Mouse (Mus musculus) hindbrain, postnatal 0 days (tissue): Measurements from ENCODE around the gene Med1. TPM values are rescaled to one million over a fixed set of nuclear protein-coding genes. Genes with fewer than 3 reads are reported as not detected.

Source experiments
- ATAC-seq: fragments of 200-750 bp; cut with Nextera tagmentation; 2 replicates; pipeline ENCODE4 v1.8.0; 2017; ENCODE audit warnings: mild to moderate bottlenecking, moderate TSS enrichment, moderate library complexity
- DNase-seq: peaks from one replicate; pipeline ENCODE4 v3.0.0-alpha.2; 2015; ENCODE audit warnings: low spot score
- H3K27ac ChIP-seq: fragments of 300-500 bp; sonication (generic); 2 replicates; pipeline ENCODE4 v1.5.1; 2014; ENCODE audit warnings: mild to moderate bottlenecking
- H3K27me3 ChIP-seq: fragments of 300-500 bp; sonication (generic); 2 replicates; pipeline ENCODE4 v1.6.1; 2014; ENCODE audit warnings: low read length, mixed read lengths; ENCODE audit not compliant: insufficient read depth
- H3K36me3 ChIP-seq: fragments of 300-500 bp; sonication (generic); 2 replicates; pipeline ENCODE4 v1.6.1; 2014; ENCODE audit warnings: low read length, mixed read lengths; ENCODE audit not compliant: insufficient read depth
- H3K4me1 ChIP-seq: fragments of 300-500 bp; sonication (generic); 2 replicates; pipeline ENCODE4 v1.6.1; 2014; ENCODE audit warnings: antibody characterized with exemption, low read length, mixed read lengths; ENCODE audit not compliant: insufficient read depth
- H3K4me2 ChIP-seq: fragments of 300-500 bp; sonication (generic); 2 replicates; pipeline ENCODE4 v1.6.1; 2014; ENCODE audit warnings: low read depth, mild to moderate bottlenecking, low read length, moderate library complexity, mixed read lengths
- H3K4me3 ChIP-seq: fragments of 300-500 bp; sonication (generic); 2 replicates; pipeline ENCODE4 v1.5.1; 2014; ENCODE audit warnings: low read length
- H3K9ac ChIP-seq: fragments of 300-500 bp; sonication (generic); replicated peaks from 2 replicates; pipeline ENCODE4 v1.6.1; 2014; ENCODE audit warnings: mild to moderate bottlenecking, low read length, moderate library complexity, mixed read lengths
- H3K9me3 ChIP-seq: fragments of 300-500 bp; sonication (generic); 2 replicates; pipeline ENCODE4 v1.6.1; 2016; ENCODE audit warnings: low read length, mixed read lengths
- CTCF ChIP-seq: IDR thresholded peaks from 2 replicates; pipeline ENCODE4 v1.5.1; 2016; ENCODE audit warnings: antibody characterized with exemption, control low read depth, low read depth
- WGBS: fragments of 180-500 bp; shearing (Covaris S2); extraction: QIAGEN DNeasy Blood & Tissue Kit; methylation state at CpG from one replicate; pipeline ENCODE4 v1.1.7; 2014; 5-methylcytosine and 5-hydroxymethylcytosine counted together
- microRNA-seq, 2 experiments: library from miRNA; unstranded; fragments of <30 nt; microRNA quantifications; one replicate each; pipeline ENCODE4; 2016
- polyA plus RNA-seq: library from polyadenylated mRNA; unstranded; fragments of >200 nt; fragmentation: Nextera tagmentation; extraction: Ambion mirVana; gene quantifications from 2 replicates; pipeline ENCODE4 v1.2.1, GENCODE M21; 2015
- total RNA-seq: library from RNA; depleted of rRNA; stranded (reverse); fragments of >200 nt; gene quantifications from 2 replicates; pipeline ENCODE4 v1.2.3, GENCODE M21; 2014; rRNA removed

Gene Med1
- total and polyA plus RNA-seq, 2 experiments from 2014 or later: 32.7 to 48.9 TPM

DNA sequence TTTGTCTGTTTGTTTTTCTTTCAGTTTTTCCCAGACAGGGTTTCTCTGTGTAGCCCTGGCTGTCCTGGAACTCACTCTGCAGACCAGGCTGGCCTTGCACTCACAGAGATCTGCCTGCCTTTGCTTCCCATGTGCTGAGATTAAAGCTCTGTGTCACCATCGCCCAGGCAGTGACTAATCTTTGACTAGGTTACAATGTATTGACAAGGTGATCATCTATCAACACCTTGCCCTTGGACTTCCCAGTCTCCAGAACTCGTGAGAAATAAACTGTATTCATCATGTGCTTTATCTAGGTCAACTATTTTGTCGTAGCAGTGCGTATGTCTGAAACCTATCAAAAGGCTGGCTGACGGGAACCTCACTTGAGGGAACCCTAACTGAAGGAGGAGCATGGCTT lies 69.7 kb downstream of the Med1 start:
- no peak overlapping the region for H3K9ac ChIP-seq
- TF ChIP-seq CTCF: no peak
- ATAC-seq (no peak), DNase-seq (no peak)
- H3K4me2 ChIP-seq: no peak overlapping the region
- H3K9me3 ChIP-seq: no peaks in the 10 kb centered on the region
- H3K27ac ChIP-seq: no peak overlapping the region
- no peaks in the 10 kb centered on the region for H3K27me3 ChIP-seq
- 92% methylated on average over 5 of the region's 5 CpGs for whole genome bisulfite sequencing
- H3K4me1 ChIP-seq: no peaks in the 10 kb centered on the region
- no peaks in the 10 kb centered on the region; the same call in 1 of the 2 replicates for H3K36me3 ChIP-seq
- no peak overlapping the region for H3K4me3 ChIP-seq

DNA sequence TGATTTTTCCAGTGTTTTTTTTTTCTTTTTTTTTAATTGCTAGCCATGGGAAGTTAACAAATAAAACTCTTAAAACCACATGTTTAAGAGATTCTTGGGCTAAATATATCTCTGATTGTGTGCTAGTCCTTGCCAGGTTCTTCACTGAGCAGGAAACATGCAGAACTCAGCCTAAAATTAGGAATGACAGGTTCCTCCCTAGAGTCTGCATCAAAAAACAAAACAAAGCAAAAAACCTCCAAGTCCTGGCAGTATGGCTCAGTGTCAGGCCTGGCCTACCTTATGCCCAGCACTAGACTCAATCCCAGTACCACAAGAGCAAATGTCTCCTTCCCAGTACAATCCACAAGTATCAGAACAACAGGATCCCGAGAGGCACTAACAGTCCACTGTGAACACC lies 78.7 kb downstream of the Med1 start:
- Histone ChIP-seq H3K4me2 (no peak overlapping the region), H3K36me3 (peaks cover 34% of the 10 kb centered on the region), H3K4me3 (no peak overlapping the region), H3K9ac (no peak overlapping the region), H3K27ac (no peak overlapping the region), H3K4me1 (no peaks in the 10 kb centered on the region), H3K27me3 (no peaks in the 10 kb centered on the region), H3K9me3 (no peaks in the 10 kb centered on the region)
- DNase-seq: no peak
- no peak for ATAC-seq
- WGBS: 88% methylated on average over 1 of the region's 1 CpGs
- no peak for TF ChIP-seq CTCF

DNA sequence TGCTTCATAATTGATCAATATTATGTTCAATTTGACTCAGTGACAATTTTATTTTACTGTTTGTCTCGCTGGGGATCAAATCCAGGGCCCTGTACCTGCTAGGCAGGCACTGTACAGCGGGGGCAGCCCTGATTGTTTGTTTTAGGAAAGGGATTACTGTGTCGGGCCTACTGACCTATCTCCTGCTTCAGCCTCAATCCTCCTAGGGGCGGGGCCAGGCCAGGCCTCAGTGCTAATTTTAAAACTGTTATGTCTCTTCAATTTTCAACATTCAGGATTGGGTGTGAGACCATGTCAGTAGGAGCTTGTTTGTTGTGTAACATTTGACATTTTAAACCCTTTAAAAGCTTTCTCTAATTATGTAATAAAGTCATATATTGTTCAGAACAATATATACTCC lies 79.6 kb downstream of the Med1 start:
- peaks cover 42% of the 10 kb centered on the region for H3K36me3 ChIP-seq
- no peak overlapping the region for H3K27ac ChIP-seq
- no peaks in the 10 kb centered on the region for H3K4me1 ChIP-seq
- DNase-seq (no peak), ATAC-seq (no peak)
- H3K27me3 ChIP-seq: no peaks in the 10 kb centered on the region
- H3K4me3 ChIP-seq: no peak overlapping the region
- no peak overlapping the region for H3K9ac ChIP-seq
- H3K4me2 ChIP-seq: no peak overlapping the region
- TF ChIP-seq CTCF: no peak
- H3K9me3 ChIP-seq: no peaks in the 10 kb centered on the region
- WGBS: 79% methylated on average over 4 of the region's 4 CpGs

DNA sequence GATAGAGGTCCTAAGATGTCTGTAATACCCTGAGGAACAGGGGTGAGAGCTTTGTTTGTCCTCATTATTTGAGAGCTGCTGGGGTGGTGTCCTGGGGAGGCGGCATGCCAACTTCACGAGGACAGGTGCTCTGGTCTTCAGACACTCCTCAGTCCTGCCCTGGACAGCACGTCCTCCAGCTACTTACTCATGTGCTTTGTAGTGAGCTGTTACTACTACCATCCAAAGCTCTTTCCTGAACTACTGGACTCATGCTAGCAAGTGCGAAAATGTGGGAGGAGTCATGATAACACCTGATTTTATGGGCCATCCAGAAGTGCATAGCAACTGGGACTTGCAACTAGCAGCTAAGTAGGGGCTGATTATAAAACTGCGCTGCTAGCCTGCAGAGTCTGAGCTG lies 83.4 kb downstream of the Med1 start:
- DNase-seq: no peak
- no peak overlapping the region for H3K4me2 ChIP-seq
- no peaks in the 10 kb centered on the region for H3K9me3 ChIP-seq
- TF ChIP-seq CTCF: no peak
- H3K27me3 ChIP-seq: no peaks in the 10 kb centered on the region
- no peak overlapping the region for H3K27ac ChIP-seq
- 91% methylated on average over 5 of the region's 5 CpGs for WGBS
- H3K4me3 ChIP-seq: no peak overlapping the region
- no peak for ATAC-seq
- peaks cover 59% of the 10 kb centered on the region for H3K36me3 ChIP-seq
- no peaks in the 10 kb centered on the region for H3K4me1 ChIP-seq
- H3K9ac ChIP-seq: no peak overlapping the region

Small RNAs within 50 kb of the gene (microRNA-seq; reads per million reads assigned to microRNA genes)
- 0 reads per million in 2 experiments for gene Gm27399

Other genes with a start within 250 kb of the Med1 start
- gene Plxdc1, start 206.8 kb downstream of the Med1 start, total RNA-seq: 1.5 and 3.8 TPM in 2 replicates
- 4.2 and 4.6 TPM in 2 replicates for gene Plxdc1, start 206.8 kb downstream of the Med1 start, polyA plus RNA-seq
- gene Arl5c, start 197.1 kb downstream of the Med1 start, total RNA-seq: 2.0 and 2.6 TPM in 2 replicates
- 3.6 and 4.8 TPM in 2 replicates for gene Arl5c, start 197.1 kb downstream of the Med1 start, polyA plus RNA-seq
- gene Cacnb1, start 170.3 kb downstream of the Med1 start, total RNA-seq: 83.4 and 84.4 TPM in 2 replicates
- 43.1 and 51.0 TPM in 2 replicates for gene Cacnb1, start 170.3 kb downstream of the Med1 start, polyA plus RNA-seq
- 462 and 515 TPM in 2 replicates for gene Rpl19, start 166.6 kb downstream of the Med1 start, total RNA-seq
- gene Rpl19, start 166.6 kb downstream of the Med1 start, polyA plus RNA-seq: 650 and 673 TPM in 2 replicates
- 4.4 and 6.9 TPM in 2 replicates for gene Stac2, start 139.8 kb downstream of the Med1 start, total RNA-seq
- 5.8 and 6.1 TPM in 2 replicates for gene Stac2, start 139.8 kb downstream of the Med1 start, polyA plus RNA-seq
- 15.7 and 20.9 TPM in 2 replicates for gene Fbxl20, start 42.9 kb downstream of the Med1 start, total RNA-seq
- 11.9 and 13.0 TPM in 2 replicates for gene Fbxl20, start 42.9 kb downstream of the Med1 start, polyA plus RNA-seq
- gene Cdk12, start 9.8 kb upstream of the Med1 start, total RNA-seq: 27.4 and 28.5 TPM in 2 replicates
- gene Cdk12, start 9.8 kb upstream of the Med1 start, polyA plus RNA-seq: 5.8 and 6.6 TPM in 2 replicates
- gene Neurod2, start 136.4 kb upstream of the Med1 start, total RNA-seq: 87.0 and 93.2 TPM in 2 replicates
- gene Neurod2, start 136.4 kb upstream of the Med1 start, polyA plus RNA-seq: 30.7 and 34.3 TPM in 2 replicates
- gene Ppp1r1b, start 155.1 kb upstream of the Med1 start, total RNA-seq: 1.3 and 3.5 TPM in 2 replicates
- gene Ppp1r1b, start 155.1 kb upstream of the Med1 start, polyA plus RNA-seq: 18.0 and 19.1 TPM in 2 replicates
- gene Stard3, start 165.1 kb upstream of the Med1 start, total RNA-seq: 44.0 and 52.4 TPM in 2 replicates
- gene Stard3, start 165.1 kb upstream of the Med1 start, polyA plus RNA-seq: 28.4 and 31.9 TPM in 2 replicates
- 0.26 and 4.4 TPM in 2 replicates for gene Tcap, start 190.5 kb upstream of the Med1 start, total RNA-seq
- gene Tcap, start 190.5 kb upstream of the Med1 start, polyA plus RNA-seq: not detected in 2 replicates
- gene Pnmt, start 193.2 kb upstream of the Med1 start, total RNA-seq: 1.2 and 5.4 TPM in 2 replicates
- gene Pnmt, start 193.2 kb upstream of the Med1 start, polyA plus RNA-seq: 5.4 and 5.5 TPM in 2 replicates
- gene Pgap3, start 207.2 kb upstream of the Med1 start, total RNA-seq: 10.6 and 12.0 TPM in 2 replicates
- 7.8 and 9.2 TPM in 2 replicates for gene Pgap3, start 207.2 kb upstream of the Med1 start, polyA plus RNA-seq
- 8.0 and 11.7 TPM in 2 replicates for gene Erbb2, start 219.2 kb upstream of the Med1 start, total RNA-seq
- 4.9 and 5.1 TPM in 2 replicates for gene Erbb2, start 219.2 kb upstream of the Med1 start, polyA plus RNA-seq
- gene Mien1, start 245.7 kb upstream of the Med1 start, total RNA-seq: 70.0 and 73.9 TPM in 2 replicates
- 259 and 264 TPM in 2 replicates for gene Mien1, start 245.7 kb upstream of the Med1 start, polyA plus RNA-seq